In genomic region chr6:87496143-87496542, GRCm38 (mm10) we compare ENCODE assay signal across 9 mouse cellular contexts. TPM values are rescaled to one million over a fixed set of nuclear protein-coding genes. Genes with fewer than 3 reads are reported as not detected.
DNase-seq lines count a peak whose midpoint lies in the region; ATAC-seq and TF ChIP-seq lines count a peak whose summit lies in the region.
"Had no signal": no experiment of that assay in that cellular context is flagged by ENCODE, and none has a peak within 500 bp of the region (broad histone marks: within the 10 kb centered on the region; RNA-seq: fewer than 3 reads in every experiment).

No protein-coding gene starts in this region.

- intact Hi-C loops in left cerebral cortex, postnatal 4 days (cut with DNase I): no loop called here

- WGBS in hindbrain, embryonic 10.5 days: 69% methylated on average over 9 of the region's 9 CpGs
- WGBS in hindbrain, postnatal 0 days: 75% methylated on average over 9 of the region's 9 CpGs
- WGBS in kidney, embryonic 16.5 days: 35% methylated on average over 9 of the region's 9 CpGs

- ATAC-seq in hindbrain, postnatal 0 days: no peak
- ATAC-seq in kidney, embryonic 16.5 days (ENCODE audit: low FRiP score, low TSS enrichment): peak; percentile 65; the same call in 1 of the 2 replicates
- ATAC-seq in CD4-positive, CD25-positive, alpha-beta regulatory T cell, adult 4 months: no peak

- H3K27me3 ChIP-seq in hindbrain, embryonic 10.5 days (ENCODE audit: insufficient read depth, poor library complexity, severe bottlenecking): no peaks in the 10 kb centered on the region
- no peaks in the 10 kb centered on the region for H3K27me3 ChIP-seq in hindbrain, postnatal 0 days (ENCODE audit: insufficient read depth, low read length)
- no peaks in the 10 kb centered on the region for H3K27me3 ChIP-seq in kidney, embryonic 16.5 days (ENCODE audit: insufficient read depth, low read length)

- no peak for TF ChIP-seq CTCF in hindbrain, postnatal 0 days (IDR thresholded peaks at IDR 0.05; ENCODE audit: low read depth)

- H3K4me1 ChIP-seq in hindbrain, embryonic 10.5 days (replicated peaks): peaks cover 15% of the 10 kb centered on the region; the same call in 1 of the 2 replicates
- no peaks in the 10 kb centered on the region for H3K4me1 ChIP-seq in hindbrain, postnatal 0 days (ENCODE audit: insufficient read depth, low read length)
- H3K4me1 ChIP-seq in kidney, embryonic 16.5 days (ENCODE audit: insufficient read depth, low read length): no peaks in the 10 kb centered on the region

- DNase-seq in hindbrain, embryonic 10.5 days (ENCODE audit: low spot score): no peak
- no peak for DNase-seq in hindbrain, postnatal 0 days (ENCODE audit: low spot score)
- peak; percentile 60 to 84 for DNase-seq in heart, adult 18-20 months
- DNase-seq in lung, postnatal 25 days (ENCODE audit: low spot score): peak; percentile 63
- no peak for DNase-seq in retina, embryonic 14.5 days (ENCODE audit: low spot score)
- DNase-seq in left cerebral cortex, postnatal 4 days: no peak

- peak overlapping the region; percentile 31 for H3K4me3 ChIP-seq in hindbrain, embryonic 10.5 days
- H3K4me3 ChIP-seq in hindbrain, postnatal 0 days (ENCODE audit: low read length): no peak overlapping the region
- H3K4me3 ChIP-seq in kidney, embryonic 16.5 days (ENCODE audit: low read length): peak overlapping the region; percentile 36

- no peak overlapping the region for H3K9ac ChIP-seq in hindbrain, postnatal 0 days (replicated peaks; ENCODE audit: low read length)
- H3K9ac ChIP-seq in kidney, embryonic 16.5 days (replicated peaks; ENCODE audit: low read length): peak overlapping the region; percentile 30; the same call in 1 of the 2 replicates

- no peaks in the 10 kb centered on the region for H3K36me3 ChIP-seq in hindbrain, embryonic 10.5 days
- H3K36me3 ChIP-seq in hindbrain, postnatal 0 days (ENCODE audit: insufficient read depth, low read length): no peaks in the 10 kb centered on the region
- no peaks in the 10 kb centered on the region for H3K36me3 ChIP-seq in kidney, embryonic 16.5 days (ENCODE audit: insufficient read depth, low read length)

- H3K4me2 ChIP-seq in hindbrain, postnatal 0 days (ENCODE audit: low read depth, low read length): no peak overlapping the region
- H3K4me2 ChIP-seq in kidney, embryonic 16.5 days (replicated peaks; ENCODE audit: low read depth, low read length): peak overlapping the region; percentile 35

- H3K27ac ChIP-seq in hindbrain, embryonic 10.5 days: peak overlapping the region; percentile 53
- no peak overlapping the region for H3K27ac ChIP-seq in hindbrain, postnatal 0 days
- H3K27ac ChIP-seq in kidney, embryonic 16.5 days (ENCODE audit: low read length): peak overlapping the region; percentile 54; the same call in 1 of the 2 replicates

- H3K9me3 ChIP-seq in hindbrain, embryonic 10.5 days: no peaks in the 10 kb centered on the region
- no peaks in the 10 kb centered on the region for H3K9me3 ChIP-seq in hindbrain, postnatal 0 days (ENCODE audit: low read length)
- H3K9me3 ChIP-seq in kidney, embryonic 16.5 days (ENCODE audit: low read length): no peaks in the 10 kb centered on the region

RNA-seq across cellular contexts. Expression of gene Arhgap25, which starts 36.9 kb away (rescaled TPM):
- 2.3 and 3.6 TPM in 2 replicates for polyA plus RNA-seq in hindbrain, embryonic 10.5 days (2016; fragmentation: Nextera tagmentation; extraction: Ambion mirVana)
- 1.3 and 1.9 TPM in 2 replicates for total RNA-seq in hindbrain, postnatal 0 days (2014; rRNA removed)
- 1.8 and 1.9 TPM in 2 replicates for polyA plus RNA-seq in hindbrain, postnatal 0 days (2015; fragmentation: Nextera tagmentation; extraction: Ambion mirVana)
- 1 to 10 TPM; 4.5 to 4.7 TPM for total RNA-seq in heart, adult 18-20 months (2021)
- polyA plus RNA-seq in kidney, embryonic 16.5 days (2015; fragmentation: Nextera tagmentation; extraction: Ambion mirVana): 5.4 and 6.3 TPM in 2 replicates
- total RNA-seq in left cerebral cortex, postnatal 4 days (2021): 1 to 10 TPM; 2.4 to 3.7 TPM
- 100 to 1,000 TPM; 109 to 197 TPM for polyA plus RNA-seq in CD4-positive, CD25-positive, alpha-beta regulatory T cell, adult 4 months (2017; shearing (Covaris generic))
- polyA plus RNA-seq: erythroblast, embryonic 14.5 days had no signal

Comparison
In these comparisons a context has a peak if more than half of its experiments do, and no peak if none do; other contexts are left out.
1. DNase-seq: peak in heart, adult 18-20 months (2 of 2) and lung, postnatal 25 days (single experiment); none in hindbrain, embryonic 10.5 days (single experiment), hindbrain, postnatal 0 days (single experiment), retina, embryonic 14.5 days (single experiment) and left cerebral cortex, postnatal 4 days (single experiment).
2. RNA of gene Arhgap25, which starts 36.9 kb away (polyA plus RNA-seq): 109 to 197 TPM in CD4-positive, CD25-positive, alpha-beta regulatory T cell, adult 4 months; 5.4 to 6.3 TPM in kidney, embryonic 16.5 days, 2.3 to 3.6 TPM in hindbrain, embryonic 10.5 days and 1.8 to 1.9 TPM in hindbrain, postnatal 0 days; every median in the first group is over 10 times any median in the second.